Mouse (Mus musculus) lung, adult 2 months (tissue): ENCODE results near the gene Prrt4.

Source experiments
- CTCF ChIP-seq: fragments of 200-500 bp; IDR thresholded peaks from 2 replicates; pipeline ENCODE4 v1.5.1; 2011; ENCODE audit warnings: mild to moderate bottlenecking, low read length, control low read depth; ENCODE audit not compliant: insufficient read depth
- POLR2A ChIP-seq: fragments of 200-500 bp; IDR thresholded peaks from 2 replicates; pipeline ENCODE4 v1.6.1; 2011; ENCODE audit warnings: low read depth, mild to moderate bottlenecking, control low read depth, low read length, borderline replicate concordance; ENCODE audit errors: extremely low read depth

GRCm38 (mm10) chr6:29170063-29170921, 9.1 kb downstream of the Prrt4 start:
- TF ChIP-seq POLR2A (no peak), CTCF (no peak)
